Mouse (Mus musculus) CD4-positive naive resting alpha-beta T cell, adult 76 days (primary cell): ENCODE data around the gene Rftn2. TPM values are rescaled to one million over a fixed set of nuclear protein-coding genes. Genes with fewer than 3 reads are reported as not detected.

Experiments used
- total RNA-seq: library from RNA; stranded (reverse); gene quantifications from one replicate; pipeline ENCODE4 v1.2.4, GENCODE M21; 2023

Gene Rftn2
- 4.9 TPM for total RNA-seq

GRCm38 (mm10) chr1:55226011-55226857, at the start of gene Rftn2:
Rftn2 (minus strand) TSS chr1:55226782.

GRCm38 (mm10) chr1:55236890-55237642, 10.5 kb upstream of the Rftn2 start, which contains the start of gene Mars2:
Mars2 (plus strand) TSS chr1:55237177.

GRCm38 (mm10) chr1:55130943-55131401, 95.6 kb downstream of the Rftn2 start, which contains the start of gene Mob4:
Mob4 (plus strand) TSS chr1:55131231.

Other genes starting within 250 kb of the Rftn2 start
- 591 TPM for gene Sf3b1, start 199.3 kb downstream of the Rftn2 start, total RNA-seq
- gene Coq10b, start 174.0 kb downstream of the Rftn2 start, total RNA-seq, result 97.9 TPM
- 138 TPM for gene Hspe1, start 138.7 kb downstream of the Rftn2 start, total RNA-seq
- gene Hspd1, start 138.5 kb downstream of the Rftn2 start, total RNA-seq, result 103 TPM
- 103 TPM for gene Mob4, start 95.6 kb downstream of the Rftn2 start, total RNA-seq
- gene Mars2, start 10.4 kb upstream of the Rftn2 start, total RNA-seq, result 7.6 TPM
- gene Boll, start 136.7 kb upstream of the Rftn2 start, total RNA-seq, result 10.1 TPM
- gene Plcl1, start 179.1 kb upstream of the Rftn2 start, total RNA-seq, result 1.2 TPM